Mouse (Mus musculus): ENCODE results near the gene Dnajb1. TPM values are rescaled to one million over a fixed set of nuclear protein-coding genes. Genes with fewer than 3 reads are reported as not detected.

Gene Dnajb1
- total and polyA plus RNA-seq, 2 experiments from 2014 or later, result 42.7 to 65.0 TPM

DNA sequence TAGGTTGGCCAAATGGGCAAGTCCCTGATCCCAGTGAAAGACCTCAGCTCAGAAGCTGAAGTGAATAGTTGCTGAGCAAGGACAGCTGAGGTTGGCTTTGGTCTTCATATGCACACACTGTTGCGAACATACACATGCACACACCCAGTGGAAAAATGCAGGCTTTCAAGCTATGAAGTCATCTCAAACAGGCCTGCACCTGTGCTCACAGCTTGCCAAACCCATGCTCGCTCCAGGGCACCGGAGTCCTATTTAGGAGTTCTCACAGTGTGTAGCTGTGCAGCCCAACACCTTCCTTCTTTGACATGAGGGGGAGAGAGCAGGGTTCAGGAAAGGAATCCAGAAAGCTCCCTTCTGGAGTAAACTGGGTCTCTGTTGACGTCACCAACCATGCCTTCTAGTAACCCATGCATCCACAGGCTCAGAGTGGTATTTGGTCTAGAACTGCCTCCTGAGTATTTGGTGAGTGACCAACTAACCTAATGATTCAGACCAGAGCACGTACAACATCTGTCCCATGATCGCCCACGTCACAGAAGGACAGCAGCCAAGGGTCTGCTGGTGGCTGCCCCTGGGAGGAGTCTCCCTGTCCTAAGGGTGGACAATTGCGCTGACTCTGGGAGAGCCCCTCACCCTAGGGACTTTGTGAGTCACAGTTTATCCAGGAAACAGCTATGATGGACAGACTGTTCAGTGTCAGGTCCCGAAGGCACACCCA, 11.7 kb downstream of the Dnajb1 start:
- no peaks in the 10 kb centered on the region for H3K36me3 ChIP-seq (ENCODE audit: insufficient read depth, low read length)
- no peaks in the 10 kb centered on the region for H3K4me1 ChIP-seq (ENCODE audit: insufficient read depth, low read length)
- H3K27ac ChIP-seq, result no peak overlapping the region
- no peaks in the 10 kb centered on the region for H3K27me3 ChIP-seq (ENCODE audit: insufficient read depth, low read length)
- ATAC-seq, result no peak
- DNase-seq (ENCODE audit: low spot score), result no peak
- no peak overlapping the region for H3K4me2 ChIP-seq (ENCODE audit: low read depth, low read length)
- 88% methylated on average over 9 of the region's 9 CpGs for WGBS
- H3K4me3 ChIP-seq (ENCODE audit: low read length), result no peak overlapping the region
- no peak overlapping the region for H3K9ac ChIP-seq (replicated peaks; ENCODE audit: low read length)
- H3K9me3 ChIP-seq (ENCODE audit: low read length), result no peaks in the 10 kb centered on the region
- no peak for TF ChIP-seq CTCF (IDR thresholded peaks at IDR 0.05; ENCODE audit: low read depth)

DNA sequence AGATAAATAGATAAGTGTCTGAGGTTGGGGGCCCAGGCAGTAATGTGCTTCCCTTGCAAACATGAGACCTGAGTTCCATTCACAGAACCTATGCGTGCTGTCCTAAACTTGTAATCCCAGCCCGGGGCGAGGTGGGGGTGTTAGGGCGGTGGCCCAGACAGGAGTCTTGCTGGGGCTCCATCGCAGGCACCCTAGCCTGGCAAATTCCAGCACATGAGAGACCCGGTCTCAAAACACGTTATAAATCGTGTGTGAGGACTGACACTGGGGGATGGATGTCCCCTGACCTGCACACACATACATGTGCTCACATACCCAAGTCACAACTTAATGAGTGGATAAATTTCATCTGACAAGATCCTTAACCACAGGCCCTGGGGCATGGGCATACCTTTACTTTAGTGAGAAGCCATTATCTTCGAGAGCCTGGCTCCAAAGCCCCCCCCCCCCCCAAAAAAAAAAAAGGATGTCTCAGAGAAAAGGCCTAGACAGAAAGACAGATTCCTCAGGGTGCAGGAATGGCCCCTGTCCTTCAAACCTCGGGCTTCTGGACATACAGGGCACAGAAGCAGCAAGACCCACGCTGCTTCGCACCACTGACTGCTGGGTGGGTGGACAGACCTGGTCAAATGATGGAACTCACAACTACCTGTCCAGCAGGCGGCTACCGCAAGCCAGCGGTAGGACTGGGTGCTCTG, 13.8 kb downstream of the Dnajb1 start:
- no peaks in the 10 kb centered on the region for H3K36me3 ChIP-seq (ENCODE audit: insufficient read depth, low read length)
- no peaks in the 10 kb centered on the region for H3K27me3 ChIP-seq (ENCODE audit: insufficient read depth, low read length)
- WGBS, result 53% methylated on average over 15 of the region's 15 CpGs
- H3K4me2 ChIP-seq (ENCODE audit: low read depth, low read length), result peak overlapping the region; percentile 77
- no peaks in the 10 kb centered on the region for H3K9me3 ChIP-seq (ENCODE audit: low read length)
- H3K27ac ChIP-seq, result peak overlapping the region; percentile 51; the same call in 1 of the 2 replicates
- peak overlapping the region; percentile 37 for H3K4me3 ChIP-seq (ENCODE audit: low read length)
- no peak for TF ChIP-seq CTCF (IDR thresholded peaks at IDR 0.05; ENCODE audit: low read depth)
- peak; percentile 8 for ATAC-seq
- H3K9ac ChIP-seq (replicated peaks; ENCODE audit: low read length), result peak overlapping the region; percentile 56
- H3K4me1 ChIP-seq (ENCODE audit: insufficient read depth, low read length), result no peaks in the 10 kb centered on the region
- DNase-seq (ENCODE audit: low spot score), result no peak

DNA sequence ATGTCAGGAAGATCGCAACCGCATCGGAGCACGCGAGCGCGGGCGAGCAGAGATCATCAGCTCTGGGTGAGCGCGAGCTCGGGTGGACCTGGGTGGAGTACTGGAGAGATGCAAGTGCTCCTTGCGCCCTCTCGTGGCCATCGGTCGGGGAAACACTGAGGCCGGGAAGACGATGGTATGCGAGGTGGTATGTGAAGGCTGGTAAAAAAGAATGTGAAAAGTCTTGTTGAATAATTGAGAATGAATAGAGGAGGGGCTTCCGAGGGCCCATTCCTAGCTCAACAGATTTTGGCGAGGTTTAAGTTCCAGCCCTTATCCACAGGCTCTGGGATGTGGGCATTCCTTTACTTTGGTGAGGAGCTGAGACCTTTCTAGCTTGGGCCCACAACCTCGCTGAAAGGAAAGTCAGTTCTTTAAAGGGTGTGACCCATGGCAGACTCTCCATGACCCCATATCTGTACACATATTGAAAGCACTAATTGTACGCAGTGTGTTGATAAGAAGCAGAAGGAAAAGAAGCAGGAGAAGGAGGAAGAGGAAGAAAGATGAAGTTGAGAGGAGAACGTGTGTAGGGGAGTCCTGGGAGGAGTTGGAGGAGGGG, 14.5 kb downstream of the Dnajb1 start:
- no peaks in the 10 kb centered on the region for H3K4me1 ChIP-seq (ENCODE audit: insufficient read depth, low read length)
- H3K27ac ChIP-seq, result peak overlapping the region; percentile 51; the same call in 1 of the 2 replicates
- H3K9me3 ChIP-seq (ENCODE audit: low read length), result no peaks in the 10 kb centered on the region
- H3K9ac ChIP-seq (replicated peaks; ENCODE audit: low read length), result peak overlapping the region; percentile 56
- H3K27me3 ChIP-seq (ENCODE audit: insufficient read depth, low read length), result no peaks in the 10 kb centered on the region
- DNase-seq (ENCODE audit: low spot score) (peak; percentile 91), ATAC-seq (peak; percentile 95)
- no peaks in the 10 kb centered on the region for H3K36me3 ChIP-seq (ENCODE audit: insufficient read depth, low read length)
- peak overlapping the region; percentile 37 for H3K4me3 ChIP-seq (ENCODE audit: low read length)
- H3K4me2 ChIP-seq (ENCODE audit: low read depth, low read length), result peak overlapping the region; percentile 77
- WGBS, result 10% methylated on average over 23 of the region's 23 CpGs
- TF ChIP-seq CTCF (IDR thresholded peaks at IDR 0.05; ENCODE audit: low read depth), result peak; percentile 93

DNA sequence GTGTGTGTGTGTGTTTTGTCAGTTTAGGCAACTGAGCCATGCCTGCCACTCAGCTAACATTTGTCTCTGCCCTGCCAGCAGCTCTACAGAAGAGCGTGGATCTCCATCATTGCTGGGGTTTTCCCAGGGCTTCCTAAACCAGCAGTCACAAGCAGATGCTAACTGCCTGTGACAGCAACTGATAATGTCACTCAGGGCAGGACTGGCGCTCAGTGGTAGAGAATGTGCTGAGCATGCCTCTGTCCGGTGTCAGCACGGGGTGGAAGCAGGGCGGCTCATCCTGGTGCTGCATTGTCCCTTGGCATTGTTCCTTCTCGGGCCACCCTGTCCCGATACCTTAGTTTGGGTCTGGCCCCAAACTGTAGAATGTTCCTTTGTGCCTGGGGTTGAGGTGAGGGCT, 15.6 kb downstream of the Dnajb1 start:
- WGBS, result 88% methylated on average over 7 of the region's 7 CpGs

DNA sequence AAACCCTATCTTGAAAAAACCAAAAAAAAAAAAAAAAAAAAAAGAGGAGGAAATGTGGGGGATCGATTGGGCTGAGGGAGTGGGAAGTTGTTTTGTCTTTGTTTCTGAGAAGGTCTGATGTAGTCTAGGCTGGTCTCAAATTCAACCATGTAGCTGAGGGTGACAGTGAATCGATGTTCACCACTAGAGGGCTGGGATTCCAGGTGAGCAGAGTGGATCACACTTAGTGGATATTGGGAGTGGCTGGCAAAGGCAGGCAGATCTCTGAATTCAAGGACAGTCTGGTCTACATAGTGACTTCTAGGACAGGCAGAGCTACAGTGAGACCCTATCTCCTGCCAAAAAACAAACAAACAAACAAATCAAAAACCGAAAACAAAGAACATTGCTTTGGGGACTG, 16.7 kb downstream of the Dnajb1 start:
- Histone ChIP-seq H3K4me2 (ENCODE audit: low read depth, low read length) (no peak overlapping the region), H3K27ac (no peak overlapping the region), H3K27me3 (ENCODE audit: insufficient read depth, low read length) (no peaks in the 10 kb centered on the region), H3K4me3 (ENCODE audit: low read length) (no peak overlapping the region), H3K36me3 (ENCODE audit: insufficient read depth, low read length) (no peaks in the 10 kb centered on the region), H3K4me1 (ENCODE audit: insufficient read depth, low read length) (no peaks in the 10 kb centered on the region), H3K9me3 (ENCODE audit: low read length) (no peaks in the 10 kb centered on the region), H3K9ac (replicated peaks; ENCODE audit: low read length) (no peak overlapping the region)
- WGBS, result 43% methylated on average over 3 of the region's 3 CpGs
- DNase-seq (ENCODE audit: low spot score), result peak; percentile 40
- TF ChIP-seq CTCF (IDR thresholded peaks at IDR 0.05; ENCODE audit: low read depth), result peak; percentile 76
- no peak for ATAC-seq

More for the DNA sequence above, 15.6 kb downstream of the Dnajb1 start:
- Histone ChIP-seq H3K4me2 (ENCODE audit: low read depth, low read length) (no peak overlapping the region), H3K9ac (replicated peaks; ENCODE audit: low read length) (no peak overlapping the region), H3K4me1 (ENCODE audit: insufficient read depth, low read length) (no peaks in the 10 kb centered on the region), H3K27ac (no peak overlapping the region), H3K36me3 (ENCODE audit: insufficient read depth, low read length) (no peaks in the 10 kb centered on the region), H3K9me3 (ENCODE audit: low read length) (no peaks in the 10 kb centered on the region), H3K4me3 (ENCODE audit: low read length) (no peak overlapping the region), H3K27me3 (ENCODE audit: insufficient read depth, low read length) (no peaks in the 10 kb centered on the region)
- no peak for DNase-seq (ENCODE audit: low spot score)
- no peak for TF ChIP-seq CTCF (IDR thresholded peaks at IDR 0.05; ENCODE audit: low read depth)
- no peak for ATAC-seq

DNA sequence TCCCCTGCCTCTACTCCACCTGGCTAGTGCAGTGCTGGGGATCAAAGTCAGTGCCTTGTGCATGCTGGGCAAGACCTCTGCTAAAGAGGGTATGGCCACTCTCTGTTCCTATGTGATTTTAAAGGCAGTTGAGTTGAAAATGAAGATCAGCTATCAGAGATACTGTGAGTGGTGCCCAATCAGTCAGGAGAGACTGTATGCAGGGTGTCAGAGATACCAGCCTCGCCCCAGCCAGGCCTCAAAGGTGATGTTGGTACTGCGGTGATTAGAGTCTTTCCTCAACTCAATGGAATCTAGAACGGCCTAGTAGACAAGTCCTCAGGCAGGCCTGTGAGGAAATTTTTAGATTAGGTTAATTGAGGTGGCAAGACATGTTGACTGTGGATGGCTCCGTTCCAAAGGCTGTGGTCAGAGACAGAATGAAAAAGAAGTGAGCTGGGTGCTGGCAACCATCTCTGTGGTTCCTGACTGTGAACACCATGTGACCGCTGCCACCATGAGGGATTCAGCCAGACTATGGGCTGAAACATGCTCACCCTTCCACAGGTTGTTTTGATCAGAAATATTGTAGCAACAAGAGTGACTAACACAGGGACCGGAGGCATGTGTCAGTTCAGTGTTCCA, 17.8 kb downstream of the Dnajb1 start:
- Histone ChIP-seq H3K4me3 (ENCODE audit: low read length) (no peak overlapping the region), H3K4me1 (ENCODE audit: insufficient read depth, low read length) (no peaks in the 10 kb centered on the region), H3K9ac (replicated peaks; ENCODE audit: low read length) (no peak overlapping the region), H3K9me3 (ENCODE audit: low read length) (no peaks in the 10 kb centered on the region), H3K36me3 (ENCODE audit: insufficient read depth, low read length) (no peaks in the 10 kb centered on the region), H3K27ac (no peak overlapping the region), H3K27me3 (ENCODE audit: insufficient read depth, low read length) (no peaks in the 10 kb centered on the region), H3K4me2 (ENCODE audit: low read depth, low read length) (no peak overlapping the region)
- no peak for TF ChIP-seq CTCF (IDR thresholded peaks at IDR 0.05; ENCODE audit: low read depth)
- DNase-seq (ENCODE audit: low spot score), result no peak
- 87% methylated on average over 6 of the region's 6 CpGs for WGBS
- ATAC-seq, result no peak
